Mouse (Mus musculus) embryo, embryonic 11.5 days (tissue): Measurements from ENCODE around the gene Fxr1.
"Not testable (repeated sequence)": the region's sequence is repeated elsewhere in the genome, so short reads cannot be mapped to it uniquely, and the experiment has no call there.

Source experiments
- DNase-seq: peaks from one replicate; pipeline ENCODE4 v3.0.0-alpha.2; 2012; ENCODE audit warnings: low read depth, low spot score

The Fxr1 gene

GRCm38 (mm10) chr3:34041990-34042389, 22.2 kb downstream of the Fxr1 start:
- DNase-seq = no peak

GRCm38 (mm10) chr3:34062352-34062751, 42.6 kb downstream of the Fxr1 start:
- no peak for DNase-seq

GRCm38 (mm10) chr3:34068943-34069342, 49.2 kb downstream of the Fxr1 start:
- DNase-seq = not testable (repeated sequence)

- DNase-seq = no peak
These were observed 53.0 kb downstream of the Fxr1 start for GRCm38 (mm10) chr3:34072726-34073125.

- no peak for DNase-seq
These were observed 56.5 kb downstream of the Fxr1 start for GRCm38 (mm10) chr3:34076058-34076759.

GRCm38 (mm10) chr3:34080900-34081662, 61.3 kb downstream of the Fxr1 start, which contains the start of gene Dnajc19:
Gene Dnajc19, minus strand, starts transcription at chr3:34081321.
- DNase-seq = peak; percentile 86

- DNase-seq = no peak
These were observed 62.2 kb downstream of the Fxr1 start for GRCm38 (mm10) chr3:34081929-34082328.

- no peak for DNase-seq
These were observed 63.9 kb downstream of the Fxr1 start for GRCm38 (mm10) chr3:34083655-34084054.

GRCm38 (mm10) chr3:34102891-34103290, 83.1 kb downstream of the Fxr1 start:
- no peak for DNase-seq

- no peak for DNase-seq
These were observed 84.3 kb downstream of the Fxr1 start for GRCm38 (mm10) chr3:34103902-34104672.

- DNase-seq = no peak
These were observed 86.7 kb downstream of the Fxr1 start for GRCm38 (mm10) chr3:34106421-34106820.

- no peak for DNase-seq
These were observed 87.9 kb downstream of the Fxr1 start for GRCm38 (mm10) chr3:34107631-34108030.

- DNase-seq = no peak
These were observed 92.4 kb downstream of the Fxr1 start for GRCm38 (mm10) chr3:34111941-34112685.

GRCm38 (mm10) chr3:34115806-34116205, 96.1 kb downstream of the Fxr1 start:
- DNase-seq = no peak

GRCm38 (mm10) chr3:34119869-34120268, 100.1 kb downstream of the Fxr1 start:
- no peak for DNase-seq
